Mouse (Mus musculus): ENCODE results near the gene Pgm1.

Pgm1 gene

DNA sequence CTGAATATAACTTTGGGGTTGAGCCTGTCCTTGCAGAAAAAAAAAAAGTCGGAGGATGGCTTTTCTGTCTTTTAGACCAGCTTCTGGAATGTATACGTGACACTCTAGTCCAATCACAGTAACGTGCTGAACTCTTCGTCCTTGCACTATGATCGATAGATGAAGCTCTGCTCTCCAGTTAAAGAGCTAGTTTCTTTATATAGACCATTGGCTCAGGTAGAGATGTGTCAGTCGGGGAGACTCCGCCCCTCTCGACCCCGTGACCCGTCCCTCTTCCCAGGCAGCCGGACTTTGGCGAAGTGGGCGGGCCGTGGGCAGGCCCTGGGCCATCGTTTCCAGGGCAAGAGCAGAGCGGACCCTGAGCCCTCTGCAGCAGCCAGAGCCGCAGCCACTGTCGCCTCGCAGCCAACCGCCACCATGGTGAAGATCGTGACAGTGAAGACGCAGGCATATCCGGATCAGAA lies at the start of gene Pgm1:
Gene Pgm1, plus strand, starts transcription at position 266 of the 464 bp plus-strand sequence.
- DNase-seq (ENCODE audit: low read depth, low spot score), result peak; percentile 45

DNA sequence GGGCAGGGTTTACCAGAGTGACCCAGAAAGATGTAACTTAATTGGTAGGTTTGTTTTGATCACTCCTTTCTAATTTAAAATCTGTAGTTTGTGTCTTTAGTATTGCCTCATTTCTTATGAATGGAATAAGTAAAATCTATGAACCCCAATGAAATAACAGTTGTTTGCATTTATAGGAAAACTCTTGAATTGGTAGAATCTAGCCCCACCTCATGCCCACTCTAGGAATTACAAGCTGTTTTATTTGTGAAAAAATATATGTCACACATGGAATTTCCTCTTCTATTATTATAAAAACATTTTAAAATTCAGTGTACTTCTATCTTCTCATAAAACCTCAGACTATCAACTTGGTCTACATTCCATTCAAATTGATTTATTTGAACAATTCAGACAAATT lies 47.3 kb upstream of the Pgm1 start:
- no peak for DNase-seq (ENCODE audit: low read depth, low spot score)

DNA sequence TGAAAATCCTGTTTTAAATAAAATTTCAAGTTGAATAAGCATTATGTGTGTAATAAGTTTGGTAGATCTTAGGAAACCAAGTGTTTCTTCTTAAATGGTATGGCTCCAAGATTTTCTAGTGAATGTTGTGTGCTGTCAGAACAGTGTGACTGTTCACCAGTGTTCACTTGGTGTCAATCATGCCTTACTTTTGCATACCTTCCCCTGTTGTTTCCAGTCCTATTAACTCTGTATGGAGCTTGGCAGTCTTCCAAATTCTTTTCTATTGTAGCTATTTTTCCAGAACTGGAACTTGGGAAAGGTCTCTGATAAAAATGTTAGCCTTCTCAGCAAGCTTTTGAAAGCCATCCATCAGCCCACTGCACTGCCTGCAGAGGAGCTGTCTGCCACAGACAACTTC lies 46.8 kb upstream of the Pgm1 start:
- no peak for DNase-seq (ENCODE audit: low read depth, low spot score)

DNA sequence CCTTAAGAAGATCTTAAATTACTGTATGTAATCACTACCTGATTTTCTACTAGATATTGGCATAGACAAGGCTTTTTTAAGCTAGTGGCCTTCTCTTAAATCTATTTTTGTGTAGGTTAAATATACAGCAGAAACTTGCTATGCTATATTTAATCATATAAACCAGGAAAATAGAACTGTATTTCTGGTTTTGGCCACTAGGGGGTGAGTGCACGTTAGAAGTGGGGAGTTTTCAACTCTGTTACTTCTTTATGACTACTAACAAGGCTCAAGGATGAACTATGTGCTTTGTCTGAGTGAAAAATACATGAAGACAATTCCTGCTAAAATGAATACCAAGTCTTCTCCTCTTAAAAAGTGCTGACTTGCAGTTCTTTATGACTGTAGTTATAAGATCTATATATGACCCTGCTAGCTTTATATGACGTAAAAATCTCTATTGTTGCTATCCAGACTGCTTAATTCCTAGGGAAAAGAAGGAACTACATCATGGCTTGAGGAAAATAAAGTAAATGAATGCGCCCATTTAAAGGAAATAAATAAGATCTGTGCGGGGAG lies 15.2 kb upstream of the Pgm1 start:
- DNase-seq (ENCODE audit: low read depth, low spot score), result peak; percentile 19

DNA sequence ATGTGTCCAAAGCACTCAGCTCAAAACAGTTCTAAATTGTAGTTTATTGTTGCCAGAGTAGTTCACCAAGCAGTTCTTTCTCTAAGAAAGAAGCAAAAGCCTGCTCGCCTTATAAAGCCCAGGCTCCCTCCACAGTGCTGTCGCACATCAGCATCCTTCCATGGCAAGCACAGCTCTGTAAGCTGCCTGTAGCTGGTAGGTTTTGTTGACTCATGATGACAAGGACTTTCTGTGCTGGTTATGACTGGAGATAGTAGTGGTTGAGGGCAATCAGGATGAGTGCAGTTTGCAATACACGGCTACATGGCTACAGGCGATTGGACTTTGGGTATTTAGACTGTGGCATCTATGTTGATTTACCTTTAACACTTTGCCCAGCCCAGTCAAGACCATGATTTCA lies 2.8 kb upstream of the Pgm1 start:
- no peak for DNase-seq (ENCODE audit: low read depth, low spot score)

DNA sequence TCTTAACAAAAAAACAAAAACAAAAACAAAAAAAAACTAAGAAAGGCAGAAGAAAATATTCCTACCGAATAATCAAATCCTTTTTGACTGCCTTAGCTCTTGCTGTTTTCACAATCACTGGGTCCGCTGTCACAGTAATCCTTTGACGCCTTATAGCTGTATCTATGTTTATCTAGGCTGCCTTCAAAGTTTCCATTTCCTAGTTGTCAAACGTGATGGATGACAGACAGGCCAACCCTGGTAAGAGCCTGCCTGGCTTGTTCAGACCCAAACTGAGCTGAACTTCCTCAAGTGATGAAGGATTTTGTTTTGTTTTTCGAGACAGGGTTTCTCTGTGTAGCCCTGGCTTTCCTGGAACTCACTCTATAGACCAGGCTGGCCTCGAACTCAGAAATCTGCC lies 693 bp upstream of the Pgm1 start:
- DNase-seq (ENCODE audit: low read depth, low spot score), result no peak

DNA sequence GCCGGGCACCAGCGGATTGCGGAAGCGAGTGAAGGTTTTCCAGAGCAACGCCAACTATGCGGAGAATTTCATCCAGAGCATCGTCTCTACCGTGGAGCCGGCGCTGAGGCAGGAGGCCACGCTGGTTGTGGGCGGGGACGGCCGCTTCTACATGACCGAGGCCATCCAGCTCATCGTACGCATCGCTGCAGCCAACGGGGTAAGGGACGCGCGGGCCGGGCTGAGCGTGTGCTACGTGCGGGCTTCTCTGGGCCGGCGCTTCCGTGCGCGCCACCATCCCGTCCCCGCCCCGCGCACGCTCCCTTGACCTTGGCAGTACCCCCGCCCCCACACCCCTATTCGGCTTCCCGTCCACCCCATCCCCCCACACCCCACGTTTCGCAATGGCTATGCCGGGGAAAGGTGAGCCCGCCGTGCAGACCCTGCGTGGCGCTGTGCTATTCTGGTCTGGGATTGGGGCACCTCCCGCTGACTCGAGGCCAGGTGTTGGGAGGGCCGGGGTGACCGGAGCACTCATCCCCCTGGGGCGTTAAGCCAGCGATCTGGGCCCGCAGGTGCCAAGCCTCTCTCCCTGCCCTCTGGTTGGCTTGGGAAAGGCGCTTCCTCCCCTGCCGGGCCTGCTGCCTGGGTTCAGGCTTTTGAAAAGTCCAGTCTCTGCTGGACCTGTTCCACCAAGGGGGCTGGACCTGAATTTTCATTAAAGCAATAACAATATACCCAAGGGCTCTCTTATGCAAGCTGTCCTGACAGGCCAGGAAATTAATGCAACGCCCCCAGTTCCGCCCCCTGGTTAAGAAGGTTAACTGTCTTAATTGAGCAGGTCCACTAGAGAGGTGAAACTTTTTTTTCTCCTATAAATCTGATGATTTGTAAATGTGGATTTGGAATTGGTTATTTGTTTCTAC lies 651 bp downstream of the Pgm1 start, which contains the start of gene Itgb3bp:
Gene Itgb3bp, minus strand, starts transcription at position 201 of the 905 bp plus-strand sequence.
- DNase-seq (ENCODE audit: low read depth, low spot score), result peak; percentile 51

DNA sequence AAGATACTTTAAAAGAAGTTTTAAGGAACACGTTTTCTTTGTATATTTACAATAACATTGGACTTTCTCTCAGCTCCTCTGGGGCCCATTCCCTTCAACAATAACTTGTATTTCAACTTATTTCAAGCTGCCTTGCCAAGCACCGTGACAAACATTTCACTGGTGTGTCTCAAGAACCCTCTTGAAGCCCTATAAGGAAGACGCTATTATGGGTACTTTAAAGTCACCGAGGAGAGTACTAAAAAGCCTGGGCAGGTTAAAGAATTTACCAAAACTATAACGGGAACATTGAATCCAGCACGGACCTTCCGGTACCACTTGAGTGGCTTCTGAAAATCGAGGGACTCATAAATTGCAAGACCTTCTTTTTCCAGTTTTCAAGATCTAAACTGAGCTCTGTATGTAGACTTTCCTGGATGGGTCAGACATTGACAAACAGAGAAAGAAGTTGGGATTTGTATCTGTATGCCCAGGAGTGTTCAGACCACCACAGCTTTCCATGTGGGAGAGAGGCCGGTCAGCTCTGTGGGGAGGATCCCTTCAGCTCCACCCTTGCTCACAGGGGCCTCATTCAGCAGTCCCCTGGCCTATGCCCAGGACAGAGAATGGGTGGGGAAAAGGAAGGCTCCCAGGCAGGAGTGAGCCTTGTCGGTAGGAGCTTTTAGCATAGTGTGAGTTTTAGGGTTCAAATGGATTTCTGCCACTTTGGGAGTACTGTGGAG lies 1.5 kb downstream of the Pgm1 start:
- no peak for DNase-seq (ENCODE audit: low read depth, low spot score)

DNA sequence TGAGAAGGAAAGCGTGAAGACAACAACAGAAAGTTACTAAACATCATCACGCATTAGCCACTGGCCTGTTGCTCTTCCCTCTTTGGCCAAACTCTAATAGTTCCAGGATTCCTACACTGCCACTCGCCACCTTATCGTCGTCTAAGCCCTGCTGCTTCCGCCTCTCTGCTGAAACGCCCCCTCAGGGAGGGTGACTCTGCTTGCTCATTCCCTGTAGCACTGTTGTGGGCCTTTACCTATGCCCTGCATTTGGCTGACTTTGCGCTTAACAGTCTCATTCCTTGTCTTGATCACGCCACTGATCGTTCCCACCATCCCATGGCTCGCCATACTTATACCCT lies 2.0 kb downstream of the Pgm1 start:
- DNase-seq (ENCODE audit: low read depth, low spot score), result no peak

DNA sequence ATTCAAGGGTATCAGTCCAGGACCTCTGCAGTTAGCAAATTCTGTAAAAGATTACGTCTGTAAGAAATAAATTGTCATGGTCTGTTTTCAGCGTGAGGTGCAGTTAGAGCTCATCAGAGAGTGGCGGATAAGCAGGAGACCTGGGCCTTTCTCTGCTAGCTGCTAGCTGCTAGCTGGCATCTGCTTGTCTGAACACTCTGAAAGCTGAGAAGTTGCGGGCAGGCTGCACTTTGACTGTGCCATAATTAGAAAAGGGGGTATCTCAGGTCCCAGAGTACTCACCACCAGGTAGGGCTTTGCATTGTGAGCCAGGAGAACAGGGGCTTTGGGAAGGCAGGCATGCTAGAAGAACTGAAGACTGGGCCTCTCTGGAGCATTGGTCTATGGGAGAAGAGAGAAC lies 2.6 kb downstream of the Pgm1 start:
- no peak for DNase-seq (ENCODE audit: low read depth, low spot score)

DNA sequence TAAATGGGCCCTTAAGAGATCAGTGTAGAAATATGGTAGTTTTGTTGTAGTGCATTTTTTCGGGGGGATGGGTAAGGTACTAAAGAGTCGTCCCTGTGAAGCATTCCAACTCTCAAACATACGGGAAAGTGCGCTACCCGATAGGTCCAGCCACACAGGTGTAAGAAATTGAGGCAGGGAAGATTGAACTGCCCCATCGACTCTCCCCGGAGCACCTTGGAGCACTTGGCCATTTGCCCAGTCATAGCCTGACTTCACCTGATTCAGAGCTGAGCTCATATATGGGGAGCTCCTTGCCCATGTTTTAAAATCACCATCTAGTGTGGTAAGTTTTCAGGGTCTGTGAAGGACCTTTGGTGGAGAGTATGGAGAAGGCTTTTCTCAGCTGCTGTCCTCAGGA lies 5.6 kb downstream of the Pgm1 start:
- no peak for DNase-seq (ENCODE audit: low read depth, low spot score)

DNA sequence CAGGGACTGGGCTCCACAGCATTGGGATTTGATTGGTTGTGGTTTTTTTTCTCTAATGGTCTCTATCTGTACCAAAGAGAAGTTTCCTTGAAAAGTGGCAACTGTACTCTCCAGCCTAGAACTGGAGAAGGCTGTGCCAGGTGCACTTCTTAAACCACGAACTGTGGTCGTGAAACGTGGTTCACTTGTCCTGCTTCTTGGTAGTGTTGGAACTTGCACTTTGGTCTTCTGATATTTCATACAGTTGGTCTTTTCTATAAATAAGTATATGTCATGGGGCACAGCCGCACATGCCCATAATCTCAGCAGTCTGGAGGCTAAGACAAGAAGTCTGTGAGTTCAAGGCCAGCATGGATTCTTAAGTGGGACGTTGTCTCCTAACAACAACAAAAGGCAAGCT lies 7.1 kb downstream of the Pgm1 start:
- DNase-seq (ENCODE audit: low read depth, low spot score), result no peak

DNA sequence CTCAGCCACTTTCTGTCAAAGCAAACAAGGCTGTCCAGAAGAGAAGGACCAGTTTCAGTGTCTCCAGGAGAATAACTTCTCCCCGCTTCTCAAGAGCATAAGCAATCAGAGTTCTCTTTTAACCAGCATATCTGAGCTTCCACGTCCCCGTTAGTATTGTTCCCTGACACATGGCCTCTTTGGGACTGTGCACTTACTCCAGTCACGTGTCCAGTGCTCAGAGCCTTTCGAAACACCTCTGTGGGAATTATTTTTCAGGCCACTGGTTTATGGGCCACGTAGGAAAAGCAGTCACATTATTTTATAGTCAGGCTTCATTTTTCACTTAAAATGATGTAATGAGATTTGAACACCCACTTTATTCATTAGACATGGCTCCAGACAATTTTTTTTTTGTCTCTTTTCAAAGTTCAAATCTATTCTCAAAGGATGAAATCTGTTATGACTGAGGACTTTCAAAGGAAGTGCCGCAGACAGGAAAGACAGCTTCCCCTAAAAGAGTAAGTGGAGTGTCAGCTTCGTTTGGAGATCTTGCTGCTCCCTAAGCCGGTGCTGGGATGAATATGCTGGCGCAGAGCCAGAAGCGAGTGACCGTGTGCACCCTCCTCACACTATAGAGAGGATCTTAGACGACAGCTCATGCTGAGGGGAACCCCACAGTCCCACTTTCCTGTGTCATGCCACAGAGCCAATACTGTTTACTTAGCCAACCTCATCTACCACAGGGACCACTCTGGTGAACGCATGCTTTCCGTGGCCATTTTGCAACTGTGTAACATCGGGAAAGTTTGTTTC lies 10.7 kb downstream of the Pgm1 start:
- no peak for DNase-seq (ENCODE audit: low read depth, low spot score)

DNA sequence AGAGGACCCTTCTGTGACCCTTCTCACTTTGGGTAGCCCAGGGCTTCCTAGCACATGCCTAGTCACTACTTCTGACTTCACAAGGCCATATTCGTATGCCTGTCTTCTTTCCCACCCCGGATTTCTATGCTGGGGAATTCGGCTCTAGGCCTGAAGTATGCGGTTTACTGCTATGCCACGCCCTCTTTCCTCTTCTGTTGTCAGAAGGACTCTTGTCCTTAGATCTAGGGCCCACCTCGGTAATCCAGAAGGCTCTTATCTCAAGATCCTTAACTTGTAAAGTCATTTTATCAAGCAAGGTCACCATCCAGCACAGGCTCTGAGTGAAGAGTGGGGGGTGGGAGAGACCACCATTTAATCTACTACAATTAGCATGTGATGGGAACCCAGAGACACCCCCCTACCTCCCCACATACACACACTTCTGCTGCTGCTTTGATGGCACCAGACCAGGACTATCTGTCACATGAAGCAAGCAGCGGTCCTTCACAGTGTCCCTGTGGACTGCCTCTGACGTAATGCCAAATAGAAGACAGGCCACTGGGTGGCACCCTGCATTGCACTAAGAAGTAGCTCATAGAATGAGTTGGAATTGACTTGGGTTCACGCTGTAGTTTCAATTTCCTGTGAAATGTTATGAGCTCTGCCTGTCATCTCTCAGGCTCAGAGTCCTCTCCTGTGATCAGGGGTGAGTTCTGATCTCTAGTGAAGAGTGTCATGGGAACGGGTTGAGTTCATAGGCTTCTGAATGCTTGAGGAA lies 12.6 kb downstream of the Pgm1 start:
- DNase-seq (ENCODE audit: low read depth, low spot score), result no peak

DNA sequence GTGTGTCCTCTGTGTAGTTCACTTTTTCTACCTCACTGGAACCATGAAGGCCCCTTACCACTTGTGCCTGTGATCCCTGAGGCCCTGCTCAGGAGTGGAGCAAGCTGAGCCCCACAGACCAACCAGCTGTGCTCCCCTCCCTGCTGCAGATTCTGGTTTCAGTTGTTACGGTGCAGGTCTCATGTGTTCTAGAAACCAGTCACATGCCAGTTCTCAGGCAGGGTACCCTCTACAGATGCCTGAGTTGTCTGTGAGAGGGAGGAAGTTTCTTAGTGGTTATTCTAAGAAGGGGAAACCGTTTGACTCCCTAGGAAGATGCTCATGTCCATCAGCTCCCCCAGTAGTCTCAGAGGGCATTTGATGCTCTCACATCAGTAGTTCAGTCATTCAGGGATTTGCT lies 15.4 kb downstream of the Pgm1 start:
- no peak for DNase-seq (ENCODE audit: low read depth, low spot score)

DNA sequence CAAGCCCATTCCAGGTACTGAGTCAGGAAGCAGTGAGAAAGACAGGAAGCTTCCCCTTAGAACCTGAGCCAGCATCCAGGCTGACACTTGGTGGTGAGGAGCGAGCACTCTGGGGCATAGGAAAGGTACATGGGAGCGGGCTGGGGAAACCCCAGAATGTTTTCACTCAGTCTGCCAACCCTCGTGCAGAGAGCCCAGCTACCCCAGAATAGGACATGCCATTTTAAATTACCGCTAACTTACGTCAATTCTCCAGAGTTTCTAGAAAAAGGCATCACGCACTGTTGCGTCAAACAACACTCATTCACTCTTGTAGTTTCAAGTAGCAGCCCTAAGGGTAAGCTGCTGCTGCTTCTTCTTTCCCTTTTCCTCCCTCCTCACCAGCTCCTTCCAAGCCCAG lies 15.8 kb downstream of the Pgm1 start:
- no peak for DNase-seq (ENCODE audit: low read depth, low spot score)

DNA sequence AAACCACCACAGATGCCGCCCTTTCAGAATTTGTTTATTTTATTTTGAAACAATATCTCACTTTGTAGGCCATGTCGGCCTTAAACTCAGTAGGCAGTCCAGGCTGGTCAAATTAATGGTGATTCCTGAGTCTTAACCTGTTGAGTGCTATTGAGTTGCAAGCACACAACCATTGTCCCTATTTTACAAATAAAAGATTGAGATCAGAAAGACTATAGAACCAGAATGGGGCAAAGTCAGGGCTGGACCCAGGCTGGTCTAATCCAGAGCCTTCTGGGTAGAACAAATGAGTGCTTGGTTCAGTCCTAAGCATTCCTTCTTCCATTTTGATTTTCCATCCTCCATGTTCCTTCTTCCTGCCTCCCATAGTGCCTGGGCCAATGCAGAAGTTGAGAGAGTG lies 17.3 kb downstream of the Pgm1 start:
- no peak for DNase-seq (ENCODE audit: low read depth, low spot score)

DNA sequence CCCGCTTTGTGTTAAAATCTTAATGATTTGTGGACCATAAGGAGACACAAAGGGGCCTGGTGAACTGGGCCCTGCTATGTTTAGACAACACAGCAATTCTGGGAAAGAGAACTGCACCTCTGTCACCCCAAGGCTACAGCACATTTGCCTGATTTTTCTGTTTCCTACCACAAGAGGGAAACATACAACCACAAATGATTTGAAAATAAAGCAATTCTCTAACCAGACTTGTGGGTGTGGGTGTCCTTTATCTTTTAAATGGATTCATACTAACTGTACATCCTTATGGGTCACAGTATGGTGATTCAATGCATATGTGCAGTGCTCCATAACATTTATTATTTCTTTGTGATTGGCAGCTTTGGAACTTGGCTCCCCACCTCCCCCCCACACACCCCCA lies 18.0 kb downstream of the Pgm1 start:
- no peak for DNase-seq (ENCODE audit: low read depth, low spot score)

DNA sequence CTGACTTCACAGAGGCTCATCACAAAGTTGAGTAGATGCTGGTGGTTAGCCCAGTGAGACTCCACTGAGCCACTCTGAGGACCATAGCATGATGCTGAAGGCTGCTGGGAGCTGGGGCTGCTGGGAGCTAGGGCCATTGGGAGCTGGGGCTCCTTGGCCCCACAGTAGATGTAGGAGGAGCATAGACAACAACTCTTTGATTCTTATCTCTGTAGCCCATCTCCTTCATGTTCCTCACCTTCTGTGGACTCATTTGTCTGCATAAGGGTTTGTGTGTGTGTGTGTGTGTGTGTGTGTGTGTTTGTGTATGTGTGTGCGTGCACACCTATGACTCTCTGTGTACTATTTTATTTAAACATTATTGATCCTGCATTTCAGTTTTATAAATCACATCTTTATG lies 18.7 kb downstream of the Pgm1 start:
- DNase-seq (ENCODE audit: low read depth, low spot score), result no peak

DNA sequence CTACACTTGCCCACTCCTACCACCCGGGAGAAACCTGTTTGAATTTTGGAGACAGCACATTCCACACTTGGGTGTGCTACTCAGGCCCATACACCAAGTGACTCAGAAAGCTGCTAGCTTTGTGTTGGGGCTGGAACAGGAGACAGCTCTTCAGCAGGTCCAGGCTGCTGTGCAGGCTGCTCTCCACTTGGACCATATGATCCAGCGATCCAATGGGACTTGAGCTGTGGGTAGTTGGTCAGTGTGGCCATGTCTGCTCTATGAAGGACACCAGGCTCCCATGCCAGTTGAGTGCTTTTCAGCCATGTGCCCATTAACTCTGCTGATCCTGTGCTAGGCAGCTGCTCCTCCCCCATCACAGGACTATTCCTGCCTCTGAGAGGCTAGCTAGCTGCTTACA lies 24.7 kb downstream of the Pgm1 start:
- no peak for DNase-seq (ENCODE audit: low read depth, low spot score)

DNA sequence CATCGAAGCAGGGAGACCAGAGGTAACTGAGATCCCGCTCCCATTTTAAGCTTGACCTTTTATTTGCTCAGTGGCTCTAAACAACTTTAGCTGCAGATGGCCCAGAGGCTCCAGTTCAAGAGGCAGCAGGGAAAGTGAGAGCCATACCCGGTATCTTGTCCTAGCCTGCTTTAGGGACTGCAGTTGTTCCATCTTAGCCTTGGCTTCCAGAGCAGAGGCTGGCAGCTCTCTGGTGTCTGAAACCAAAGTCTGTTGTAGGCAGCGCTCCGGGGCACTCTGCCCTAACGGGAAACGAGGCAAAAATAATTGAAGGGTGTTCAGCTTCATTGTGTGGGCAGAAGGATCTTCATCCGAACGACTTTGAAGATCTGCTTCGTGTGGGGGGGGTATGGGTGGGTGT lies 26.2 kb downstream of the Pgm1 start:
- DNase-seq (ENCODE audit: low read depth, low spot score), result no peak

Measured in embryo, embryonic 11.5 days (tissue).